Mouse (Mus musculus): ENCODE measurements at regions not wholly inside any gene's neighbourhood (a gene's known extent, or its start where the extent isn't known, plus 50 kb on each side); places are given as distances from the start of the nearest gene placed in this dataset.

DNA sequence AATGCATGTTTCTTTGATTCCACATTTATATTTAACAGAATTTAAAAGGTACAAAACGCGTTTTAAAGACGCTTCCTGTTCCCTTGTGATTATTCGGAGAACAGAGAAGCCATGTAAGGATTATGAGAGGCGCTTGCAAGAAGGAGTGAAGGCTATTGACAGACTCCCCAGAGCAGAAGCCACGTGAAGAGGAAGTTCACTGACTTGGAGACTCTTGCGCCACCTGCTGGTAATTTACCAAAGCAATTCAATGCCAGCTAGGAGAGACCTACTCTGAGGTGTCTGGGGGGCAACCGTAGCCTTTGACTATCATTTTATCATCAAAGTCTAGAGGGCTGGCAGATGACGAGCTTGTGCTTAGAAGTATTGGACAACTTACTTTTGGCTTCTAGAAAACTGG is 909.4 kb downstream of the 5730522E02Rik start:
- TF ChIP-seq CTCF (IDR thresholded peaks at IDR 0.05; ENCODE audit: borderline replicate concordance, insufficient read depth, low read length) (peak; percentile 24; the same call in 1 of the 2 replicates), POLR2A (IDR thresholded peaks at IDR 0.05; ENCODE audit: low read depth, low read length) (no peak)
